Mouse (Mus musculus): ENCODE data around the gene Hrh3.

- TF ChIP-seq GATA1 (IDR thresholded peaks at IDR 0.05; ENCODE audit: borderline replicate concordance, low read length) (no peak), FLI1 (IDR thresholded peaks at IDR 0.05; ENCODE audit: low read length) (no peak)
These were observed 1.3 kb upstream of the Hrh3 start for GRCm38 (mm10) chr2:180105441-180106190.

All from megakaryocyte, embryonic 14.5 days (primary cell).